Mouse (Mus musculus) heart, adult 2 months (tissue): ENCODE measurements around the gene Atf6. TPM values are rescaled to one million over a fixed set of nuclear protein-coding genes. Genes with fewer than 3 reads are reported as not detected.

Experiments
- DNase-seq, 2 experiments: peaks; one replicate each; pipeline ENCODE4 v3.0.0; 2021
- H3K27ac ChIP-seq: fragments of 200-600 bp; 2 replicates; pipeline ENCODE4 v1.8.1; 2022
- H3K27me3 ChIP-seq: fragments of 200-500 bp; 2 replicates; pipeline ENCODE4 v1.6.1; 2012; ENCODE audit warnings: mild to moderate bottlenecking, low read length, inconsistent platforms, mixed read lengths; ENCODE audit not compliant: control insufficient read depth, insufficient read depth
- H3K36me3 ChIP-seq: fragments of 200-500 bp; 2 replicates; pipeline ENCODE4 v1.6.1; 2012; ENCODE audit warnings: low read length, inconsistent platforms; ENCODE audit not compliant: control insufficient read depth, insufficient read depth
- H3K4me1 ChIP-seq: fragments of 200-500 bp; 2 replicates; pipeline ENCODE4 v1.6.1; 2011; ENCODE audit warnings: low read length; ENCODE audit not compliant: control insufficient read depth, insufficient read depth
- H3K4me3 ChIP-seq: fragments of 200-600 bp; 2 replicates; pipeline ENCODE4 v1.8.1; 2022
- H3K79me2 ChIP-seq: fragments of 200-500 bp; replicated peaks from 2 replicates; pipeline ENCODE4 v1.6.1; 2012; ENCODE audit warnings: mild to moderate bottlenecking, inconsistent platforms, low read length, moderate library complexity, mixed read lengths; ENCODE audit not compliant: control insufficient read depth, insufficient read depth
- H3K9ac ChIP-seq: fragments of 200-500 bp; 2 replicates; pipeline ENCODE4 v1.6.1; 2012; ENCODE audit warnings: low read depth, mild to moderate bottlenecking, control low read depth, inconsistent platforms, low read length, mixed read lengths
- CTCF ChIP-seq: fragments of 200-600 bp; IDR thresholded peaks from 2 replicates; pipeline ENCODE4 v1.8.1; 2022; ENCODE audit warnings: antibody characterized with exemption, mild to moderate bottlenecking, moderate library complexity
- EP300 ChIP-seq: fragments of 200-500 bp; IDR thresholded peaks from 2 replicates; pipeline ENCODE4 v1.6.1; 2011; ENCODE audit warnings: low read depth, low read length, control low read depth; ENCODE audit not compliant: insufficient read depth
- POLR2A ChIP-seq: fragments of 200-500 bp; IDR thresholded peaks from 2 replicates; pipeline ENCODE4 v1.6.1; 2011; ENCODE audit warnings: mild to moderate bottlenecking, low read depth, low read length, control low read depth; ENCODE audit not compliant: insufficient read depth
- WGBS: fragments of 180-500 bp; shearing (Covaris S2); methylation state at CpG from one replicate; pipeline ENCODE4 v1.1.7; 2018; 5-methylcytosine and 5-hydroxymethylcytosine counted together
- intact Hi-C: fragments of 180-260 bp; cut with DNase I; formaldehyde crosslinking; loops from one replicate; pipeline ENCODE4 v1.15.1; 2025
- polyA plus RNA-seq: library from polyadenylated mRNA; depleted of rRNA; stranded (reverse); fragments of >200 nt; gene quantifications from 2 replicates; pipeline ENCODE4 v1.2.3, GENCODE M21; 2012
- total RNA-seq, 2 experiments: library from RNA; stranded (reverse); gene quantifications; 2 replicates each; pipeline ENCODE4 v1.2.3; 2021

Atf6 gene
- total and polyA plus RNA-seq, 3 experiments, result 22.0 to 82.3 (median 62.6) TPM

DNA sequence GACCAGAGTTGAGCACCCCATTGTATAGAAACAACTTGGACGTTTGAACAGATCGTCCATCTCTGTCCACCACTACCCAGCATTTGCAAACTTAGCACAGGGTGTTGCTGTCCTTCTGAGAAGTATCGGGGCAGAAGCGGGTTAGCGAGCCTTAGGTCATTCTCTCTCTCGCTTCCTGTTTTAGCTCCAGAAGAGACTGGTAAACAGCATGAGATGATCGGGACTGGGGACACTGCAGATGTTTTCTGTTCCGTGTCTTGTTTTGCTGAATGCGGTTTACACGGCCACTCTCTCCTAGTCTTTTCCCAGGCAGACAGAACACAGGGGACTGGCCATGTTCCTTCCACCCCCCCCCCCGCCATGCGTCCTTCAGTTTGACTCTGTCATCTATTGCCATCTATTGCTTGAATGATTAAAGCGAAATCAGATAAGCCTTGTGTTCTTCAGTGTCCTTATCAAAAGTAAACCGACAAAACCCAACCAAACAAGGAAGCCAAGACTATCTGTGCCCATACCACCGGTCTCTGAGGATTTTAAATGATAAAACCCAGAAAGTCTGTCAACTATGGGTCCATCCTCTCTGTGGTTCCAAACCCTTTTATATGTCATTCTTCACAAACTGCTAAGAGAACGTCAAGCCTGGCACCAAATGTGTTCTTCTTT, 31.0 kb upstream of the Atf6 start:
- no peaks in the 10 kb centered on the region for H3K36me3 ChIP-seq
- no peaks in the 10 kb centered on the region; the same call in 1 of the 2 replicates for H3K4me1 ChIP-seq
- H3K9ac ChIP-seq, result no peak overlapping the region
- no peaks in the 10 kb centered on the region for H3K79me2 ChIP-seq
- 52% methylated on average over 16 of the region's 16 CpGs for WGBS
- H3K4me3 ChIP-seq, result no peak overlapping the region
- TF ChIP-seq POLR2A, result no peak
- no peak for TF ChIP-seq CTCF
- no peak for TF ChIP-seq EP300
- H3K27me3 ChIP-seq, result 0 out of 2 replicates have a peak, but pooled peaks cover 1% of the 10 kb centered on the region
- no peak overlapping the region for H3K27ac ChIP-seq
- DNase-seq, result peak in 1 of 2 experiments; percentile 31
- intact Hi-C loops, result no loop called here

DNA sequence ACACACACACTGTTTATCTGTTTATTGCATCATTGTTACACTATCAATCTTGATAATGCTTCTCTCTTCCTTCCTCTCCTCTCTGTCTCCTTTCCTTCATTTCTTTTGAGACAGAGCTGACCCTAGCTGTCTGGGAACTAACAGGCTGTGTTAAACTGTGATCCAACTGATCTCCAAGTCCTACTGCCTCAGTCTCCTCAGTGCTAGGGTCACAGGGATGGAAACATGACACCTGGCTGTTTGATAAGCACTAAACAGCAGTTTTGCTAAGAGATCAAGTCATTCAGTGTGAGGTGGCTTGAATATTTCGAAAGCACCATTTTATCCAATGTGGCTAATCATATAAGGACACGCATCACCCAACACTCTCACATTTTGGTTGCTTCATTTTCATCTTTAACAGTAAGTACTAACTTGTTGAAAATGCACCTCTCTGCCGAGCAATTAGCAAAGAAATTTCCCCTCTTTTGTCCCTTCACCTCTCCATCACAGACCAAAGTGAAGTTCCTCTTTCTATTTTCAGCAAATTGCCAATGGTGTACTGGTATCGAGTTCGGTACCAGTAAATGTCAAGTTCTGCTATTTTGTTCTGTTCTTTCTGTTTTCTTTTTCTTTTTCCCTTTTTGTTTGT, 29.2 kb upstream of the Atf6 start:
- TF ChIP-seq POLR2A (no peak), EP300 (no peak), CTCF (no peak)
- no peak for DNase-seq
- WGBS, result 71% methylated on average over 5 of the region's 5 CpGs
- Histone ChIP-seq H3K27me3 (0 out of 2 replicates have a peak, but pooled peaks cover 1% of the 10 kb centered on the region), H3K27ac (no peak overlapping the region), H3K4me3 (no peak overlapping the region), H3K9ac (no peak overlapping the region), H3K36me3 (no peaks in the 10 kb centered on the region), H3K79me2 (no peaks in the 10 kb centered on the region), H3K4me1 (no peaks in the 10 kb centered on the region; the same call in 1 of the 2 replicates)
- intact Hi-C loops, result no loop called here

DNA sequence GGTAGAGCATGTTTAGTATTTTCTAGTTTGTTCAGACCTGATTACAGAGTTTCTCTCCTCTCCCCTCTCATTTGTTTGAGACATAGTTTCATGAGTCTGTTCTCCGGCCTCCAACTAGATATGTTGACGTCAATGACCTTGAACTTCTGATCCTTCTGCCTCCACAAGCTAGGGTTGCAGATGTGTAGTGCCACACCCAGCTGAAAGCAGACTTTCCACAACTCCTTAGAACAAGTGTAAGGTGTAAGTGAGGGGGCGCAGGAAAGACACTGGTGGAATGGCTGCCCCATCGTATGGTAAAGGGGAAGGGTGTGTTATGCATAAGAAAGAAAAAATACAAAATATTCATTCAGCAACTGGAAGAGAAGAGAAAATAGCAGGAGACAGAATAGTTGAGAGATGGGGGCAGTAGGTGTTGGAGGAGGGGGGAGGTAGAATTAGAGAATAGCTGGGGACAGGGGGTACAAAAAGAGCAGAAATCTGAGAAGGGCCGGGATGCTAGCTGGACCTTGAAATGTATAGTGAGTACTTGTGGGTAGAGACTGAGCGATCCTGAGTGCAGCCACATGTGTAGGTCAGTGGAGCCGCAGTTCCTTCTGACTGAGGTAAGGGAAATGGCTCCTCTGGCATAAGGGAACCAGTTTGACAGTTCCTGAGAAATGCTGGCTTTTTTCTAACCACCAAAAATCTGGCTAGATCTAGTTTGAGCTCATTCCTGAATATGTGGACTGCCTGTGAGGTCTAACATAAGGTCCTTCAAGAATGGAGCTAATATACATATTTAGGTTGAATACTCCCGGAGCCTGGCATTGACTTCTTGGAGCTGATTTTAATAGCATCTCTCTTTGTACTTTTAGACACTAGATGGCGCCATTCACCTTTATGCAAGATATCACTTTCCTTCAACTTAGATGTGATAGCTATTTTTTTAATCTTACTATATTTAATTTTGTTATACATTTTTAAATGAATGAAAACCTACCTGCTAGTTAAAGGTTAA, 27.3 kb upstream of the Atf6 start:
- 61% methylated on average over 9 of the region's 9 CpGs for WGBS
- Histone ChIP-seq H3K27ac (no peak overlapping the region), H3K27me3 (0 out of 2 replicates have a peak, but pooled peaks cover 1% of the 10 kb centered on the region), H3K4me1 (no peaks in the 10 kb centered on the region; the same call in 1 of the 2 replicates), H3K36me3 (no peaks in the 10 kb centered on the region), H3K79me2 (no peaks in the 10 kb centered on the region), H3K9ac (no peak overlapping the region), H3K4me3 (no peak overlapping the region)
- TF ChIP-seq POLR2A, result no peak
- peak; percentile 83 for TF ChIP-seq CTCF
- TF ChIP-seq EP300, result no peak
- intact Hi-C loops, result no loop called here
- no peak for DNase-seq

DNA sequence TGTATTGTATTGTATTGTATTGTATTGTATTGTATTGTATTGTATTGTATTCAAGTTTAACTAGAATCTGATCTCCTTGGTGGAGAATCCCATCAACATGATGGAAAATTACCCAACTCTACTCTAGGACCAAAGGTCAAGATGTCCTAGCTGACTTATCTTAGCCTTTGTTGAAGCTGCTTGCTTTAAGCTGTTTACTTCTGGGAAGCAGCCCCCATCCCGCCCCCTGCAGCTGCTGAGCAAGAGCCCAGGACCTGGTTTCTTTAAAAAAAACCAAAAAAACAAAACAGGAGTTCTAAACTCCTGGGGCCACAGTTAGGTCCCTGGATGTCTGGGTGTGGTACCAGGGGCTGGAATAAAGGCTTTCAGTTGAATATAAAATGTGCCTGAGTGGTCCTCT, 24.7 kb upstream of the Atf6 start:
- no peak for DNase-seq
- intact Hi-C loops, result no loop called here
- Histone ChIP-seq H3K4me3 (no peak overlapping the region), H3K27me3 (no peaks in the 10 kb centered on the region), H3K36me3 (no peaks in the 10 kb centered on the region), H3K4me1 (no peaks in the 10 kb centered on the region; the same call in 1 of the 2 replicates), H3K27ac (no peak overlapping the region), H3K9ac (no peak overlapping the region), H3K79me2 (no peaks in the 10 kb centered on the region)
- TF ChIP-seq EP300 (no peak), POLR2A (no peak), CTCF (no peak)
- WGBS, result 71% methylated on average over 1 of the region's 1 CpGs

DNA sequence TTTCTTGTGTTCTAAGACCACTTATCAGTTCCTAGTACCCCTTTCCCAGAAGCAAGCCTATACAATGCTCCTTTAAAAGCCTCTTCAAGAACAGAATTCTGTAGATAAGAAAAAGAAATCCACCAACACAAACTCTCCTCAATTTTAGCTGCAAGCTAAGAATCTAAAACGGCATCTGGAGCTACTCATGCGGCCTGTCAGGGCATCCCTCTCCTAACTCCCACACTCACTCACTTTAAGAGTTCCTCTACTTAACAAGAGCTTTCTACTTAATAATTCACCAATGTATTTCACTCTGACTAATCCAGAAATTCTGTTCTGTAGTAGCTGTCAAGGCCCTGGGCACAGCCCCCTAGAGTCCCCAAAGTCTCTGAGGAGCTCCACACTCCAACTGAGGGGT, 24.1 kb upstream of the Atf6 start:
- H3K9ac ChIP-seq, result no peak overlapping the region
- TF ChIP-seq CTCF (no peak), POLR2A (no peak), EP300 (no peak)
- intact Hi-C loops, result no loop called here
- H3K4me3 ChIP-seq, result no peak overlapping the region
- H3K27ac ChIP-seq, result no peak overlapping the region
- no peaks in the 10 kb centered on the region; the same call in 1 of the 2 replicates for H3K4me1 ChIP-seq
- no peaks in the 10 kb centered on the region for H3K36me3 ChIP-seq
- H3K27me3 ChIP-seq, result no peaks in the 10 kb centered on the region
- H3K79me2 ChIP-seq, result no peaks in the 10 kb centered on the region
- 62% methylated on average over 2 of the region's 2 CpGs for WGBS
- no peak for DNase-seq

DNA sequence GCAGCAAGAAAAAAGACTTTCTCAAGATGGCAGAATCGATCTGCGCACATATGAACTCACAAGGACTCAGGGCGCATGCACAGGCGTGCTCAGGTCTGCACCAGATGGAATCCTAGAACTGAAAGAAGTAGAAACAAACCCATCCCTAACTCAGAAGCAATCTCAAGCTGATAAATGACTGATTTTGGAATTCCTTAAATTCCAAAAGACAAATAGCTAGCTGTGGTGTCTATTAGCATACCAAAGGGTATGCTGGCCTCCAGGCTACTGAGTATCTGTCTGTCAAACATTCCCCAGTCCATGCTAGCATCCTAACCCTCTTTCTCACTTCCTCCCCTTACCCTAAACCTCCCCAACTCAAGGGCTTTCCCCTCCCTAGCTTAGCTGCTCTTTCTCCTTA, 21.7 kb upstream of the Atf6 start:
- H3K27me3 ChIP-seq, result no peaks in the 10 kb centered on the region
- intact Hi-C loops, result no loop called here
- no peaks in the 10 kb centered on the region; the same call in 1 of the 2 replicates for H3K36me3 ChIP-seq
- H3K4me1 ChIP-seq, result peaks cover 2% of the 10 kb centered on the region
- TF ChIP-seq CTCF (no peak), POLR2A (no peak), EP300 (no peak)
- H3K27ac ChIP-seq, result no peak overlapping the region
- WGBS, result 86% methylated on average over 4 of the region's 4 CpGs
- no peak for DNase-seq
- H3K9ac ChIP-seq, result no peak overlapping the region
- no peak overlapping the region for H3K4me3 ChIP-seq
- no peaks in the 10 kb centered on the region; the same call in 1 of the 2 replicates for H3K79me2 ChIP-seq
